Mouse (Mus musculus) skeletal muscle tissue, adult 2 months (tissue): ENCODE data around the gene Fzd5.

Experiments
- DNase-seq: peaks from one replicate; pipeline ENCODE4 v3.0.0-alpha.2; 2012; ENCODE audit warnings: low read depth, low spot score

Fzd5 gene

DNA sequence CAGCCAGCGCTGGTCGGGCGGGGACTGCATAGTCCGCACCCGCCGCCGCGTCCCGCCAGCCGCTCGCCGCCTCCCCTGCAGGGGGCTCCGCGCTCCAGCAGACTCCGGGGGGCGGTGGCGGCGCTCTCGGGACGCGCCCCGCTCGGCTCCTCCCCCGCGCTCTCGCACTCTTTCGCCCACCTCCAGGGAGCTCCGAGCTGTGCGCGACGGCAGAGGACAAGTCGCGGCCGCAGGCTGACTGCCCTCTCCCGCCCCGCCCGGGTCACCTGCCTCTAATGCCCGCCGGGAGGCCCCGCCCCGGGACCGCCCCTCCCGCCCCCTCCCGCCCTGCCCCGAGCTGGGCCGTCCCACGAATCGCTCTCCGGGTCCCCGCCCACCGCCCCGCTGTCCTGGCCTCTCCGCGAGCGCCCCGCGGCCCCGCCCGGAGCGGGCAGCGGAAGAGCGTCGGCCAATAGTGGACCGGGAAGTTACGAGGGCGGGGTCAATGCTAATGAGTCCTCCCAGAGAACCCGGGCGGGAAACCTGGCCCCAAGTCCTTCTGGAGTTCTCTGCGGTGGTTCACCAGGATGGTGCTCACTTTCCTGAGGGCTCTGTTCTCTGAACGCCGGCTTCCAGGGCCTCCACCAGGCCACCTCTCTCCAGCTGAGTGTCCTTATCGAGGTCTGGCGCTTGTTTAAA, at the start of gene Fzd5:
Gene Fzd5 (minus strand): TSS at position 250 of the 678 bp plus-strand sequence.
- peak; percentile 91 for DNase-seq

DNA sequence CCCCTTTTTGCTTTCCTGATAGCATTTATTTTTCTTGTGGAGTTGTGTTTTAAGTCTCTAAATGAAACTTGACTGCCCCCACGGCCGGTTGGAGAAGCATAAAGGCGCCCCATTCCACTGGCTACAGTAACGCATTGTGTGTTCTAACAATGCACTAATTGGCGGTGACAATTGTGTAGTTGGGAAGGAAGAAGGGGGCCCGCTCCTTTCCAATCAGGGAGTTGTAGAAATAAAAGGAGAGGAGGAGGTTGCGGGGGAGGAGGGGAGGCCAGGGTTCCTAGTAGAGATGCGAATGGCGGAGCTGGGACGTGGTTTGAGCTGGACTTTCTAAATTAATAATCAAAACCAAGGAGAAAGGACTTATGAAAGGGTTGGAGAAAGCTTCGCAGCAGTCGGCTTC, 42.3 kb upstream of the Fzd5 start:
- no peak for DNase-seq

DNA sequence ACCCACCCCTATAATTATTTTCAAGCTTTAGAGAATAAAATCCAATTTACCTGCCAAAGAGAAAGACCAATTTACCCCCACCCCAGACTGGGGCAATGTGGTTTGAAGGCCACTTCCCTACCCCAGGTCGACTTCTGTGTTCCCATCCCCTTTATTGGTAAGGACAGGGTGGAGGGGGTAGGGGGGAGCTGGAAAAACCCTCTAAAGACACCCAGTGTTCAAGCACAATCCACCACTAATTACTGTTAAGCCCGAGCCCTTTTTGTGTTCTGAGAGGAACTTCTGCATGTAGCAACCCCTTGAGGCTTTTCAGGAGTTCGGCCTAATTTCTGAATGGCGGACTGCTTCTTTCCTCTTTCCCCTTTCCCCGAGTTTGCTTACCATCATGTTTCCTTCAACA, 41.9 kb upstream of the Fzd5 start:
- no peak for DNase-seq

DNA sequence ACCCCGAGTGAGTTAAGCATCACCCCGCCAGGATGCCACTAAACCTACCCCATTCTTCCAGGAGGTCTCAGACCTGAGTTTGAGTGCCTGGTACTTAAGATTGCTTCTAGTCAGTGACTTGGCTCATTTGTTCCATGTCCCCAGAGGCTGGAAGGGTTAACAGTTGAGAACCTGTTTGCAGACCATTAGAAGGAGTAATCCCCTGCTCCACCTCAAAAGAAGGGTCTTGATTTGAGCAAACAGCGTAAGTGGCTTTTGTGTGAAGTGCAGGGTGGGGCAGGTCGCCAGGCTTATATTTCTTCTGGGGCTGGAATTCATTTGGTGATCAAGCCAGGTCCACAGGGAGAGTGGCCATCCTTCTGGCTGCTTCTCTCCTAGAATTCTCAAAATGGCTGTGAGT, 35.8 kb upstream of the Fzd5 start:
- DNase-seq, result no peak

DNA sequence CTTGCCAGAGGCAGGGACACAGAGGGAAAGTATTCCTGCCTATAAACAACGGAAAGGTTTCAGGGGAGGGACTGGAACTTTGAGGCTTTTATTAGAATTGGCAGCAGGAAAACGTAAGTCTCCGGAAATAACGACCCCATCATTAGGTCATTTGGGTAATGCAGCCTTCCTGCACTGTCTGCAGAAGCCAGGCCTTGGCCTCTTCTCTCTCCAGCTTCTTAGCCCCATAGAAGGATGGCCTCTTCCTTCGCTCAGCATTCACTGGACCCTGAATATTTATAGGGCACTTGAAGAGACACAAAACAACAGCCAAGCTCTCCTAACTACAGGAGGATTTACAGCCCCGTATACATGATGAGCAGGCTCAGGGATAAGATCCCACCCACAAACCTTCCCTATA, 32.6 kb upstream of the Fzd5 start:
- DNase-seq, result no peak

DNA sequence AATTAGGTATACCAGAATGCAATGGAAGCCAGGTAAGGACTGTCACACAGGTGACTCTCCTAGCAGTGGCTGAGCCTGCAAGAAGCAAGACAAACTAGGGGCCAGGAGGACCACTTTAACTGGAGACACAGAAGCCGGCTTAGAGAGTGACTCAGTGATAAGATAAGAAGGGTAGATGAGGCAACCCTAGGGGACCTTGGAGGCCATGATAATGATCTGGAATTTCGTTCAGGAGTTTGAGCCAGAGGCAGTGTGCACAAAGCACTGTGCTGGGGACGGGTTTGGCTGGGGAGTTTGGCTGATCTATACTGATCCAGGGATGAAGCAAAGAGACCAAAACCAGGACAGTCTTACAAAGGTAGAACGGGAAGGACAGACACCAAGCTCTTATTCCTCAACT, 24.1 kb upstream of the Fzd5 start:
- DNase-seq, result no peak

DNA sequence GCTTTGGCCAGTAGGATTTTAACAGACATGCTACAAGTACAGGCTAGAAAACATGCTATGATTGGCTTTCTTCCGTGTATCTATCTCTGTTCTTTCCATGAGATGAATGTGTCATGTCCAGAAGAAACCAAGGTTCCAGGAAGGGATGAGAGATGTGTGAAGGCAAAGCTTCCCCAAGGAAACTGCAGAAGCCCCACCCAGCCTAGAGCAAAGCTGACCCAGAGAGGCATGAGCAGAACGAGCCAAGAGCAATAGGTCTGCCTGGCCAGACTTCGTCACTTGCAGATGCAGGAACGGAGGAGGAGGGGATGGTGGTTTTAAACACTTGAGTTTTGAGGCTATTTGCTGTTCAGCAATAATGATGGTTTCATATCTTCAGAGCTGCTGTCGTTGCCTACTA, 20.2 kb upstream of the Fzd5 start:
- peak; percentile 10 for DNase-seq

DNA sequence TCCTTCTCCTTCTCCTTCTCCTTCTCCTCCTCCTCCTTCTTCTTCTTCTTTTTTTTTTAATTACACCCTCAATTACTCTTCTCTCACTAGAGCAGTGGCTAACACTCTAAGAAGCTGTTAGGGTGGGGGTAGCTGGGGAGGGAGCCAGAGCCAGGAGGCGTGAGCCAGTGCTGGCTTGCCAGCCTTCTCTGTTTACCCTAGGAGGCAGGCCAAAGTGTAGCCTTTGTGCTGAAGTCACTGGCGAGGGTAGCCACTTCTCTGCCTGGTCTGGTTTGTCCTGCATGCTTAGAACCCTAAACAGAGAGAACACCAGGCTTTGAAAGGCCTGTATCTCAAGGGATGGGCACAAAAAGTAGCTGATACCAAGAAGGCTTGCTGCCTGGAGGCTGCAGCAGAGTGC, 19.7 kb upstream of the Fzd5 start:
- no peak for DNase-seq

DNA sequence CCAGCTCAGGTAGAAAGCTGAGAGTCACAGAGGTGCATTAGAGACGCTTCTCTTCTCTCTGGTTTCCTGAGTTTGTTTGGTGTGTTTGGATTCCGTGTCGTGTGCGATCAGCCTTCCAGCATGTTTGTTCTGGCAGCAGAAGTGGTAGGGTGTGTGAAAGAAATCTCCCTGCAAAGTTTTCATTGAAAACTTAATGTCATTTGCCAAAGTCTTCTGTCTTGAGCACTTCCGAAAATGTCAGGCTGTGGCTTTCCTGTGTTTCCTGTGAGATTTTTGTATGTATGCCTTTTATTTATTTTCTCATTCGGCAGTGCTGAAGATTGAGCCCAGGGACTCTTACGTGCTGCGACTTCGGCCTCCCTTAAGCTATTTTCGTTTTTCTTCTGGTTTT, 19.1 kb upstream of the Fzd5 start:
- DNase-seq, result peak; percentile 10

DNA sequence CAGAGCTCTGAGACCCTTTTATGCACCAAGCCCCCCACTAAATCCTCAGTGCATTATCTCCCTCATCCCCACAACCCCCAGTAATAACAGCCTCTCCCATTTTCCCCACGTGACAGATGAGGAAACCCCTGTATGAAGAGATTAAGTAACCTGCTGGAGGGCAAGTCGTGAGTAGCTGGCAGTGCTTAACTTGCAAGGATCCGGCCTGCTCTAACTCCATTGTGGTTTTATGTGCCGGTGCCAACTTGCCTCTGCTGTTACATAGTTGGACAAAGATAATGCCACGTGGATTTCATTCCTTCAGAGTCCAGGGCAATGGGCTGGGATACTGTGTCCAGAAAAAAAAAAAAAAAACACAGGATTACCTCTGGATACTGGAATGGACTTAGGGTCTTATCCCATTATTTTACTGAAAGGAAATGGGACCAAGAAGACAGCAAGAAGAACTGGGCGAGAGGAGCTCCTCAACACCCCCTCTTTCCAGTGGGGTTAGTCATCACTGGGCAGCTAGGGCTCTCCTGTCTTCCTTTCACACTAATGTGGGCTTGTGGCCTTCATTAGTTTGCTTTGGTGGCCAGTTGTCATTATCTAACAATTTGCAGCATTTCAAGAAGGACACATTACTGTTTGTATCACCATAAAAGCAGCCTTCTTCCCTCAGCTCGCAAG, 18.6 kb upstream of the Fzd5 start:
- DNase-seq, result peak; percentile 10

DNA sequence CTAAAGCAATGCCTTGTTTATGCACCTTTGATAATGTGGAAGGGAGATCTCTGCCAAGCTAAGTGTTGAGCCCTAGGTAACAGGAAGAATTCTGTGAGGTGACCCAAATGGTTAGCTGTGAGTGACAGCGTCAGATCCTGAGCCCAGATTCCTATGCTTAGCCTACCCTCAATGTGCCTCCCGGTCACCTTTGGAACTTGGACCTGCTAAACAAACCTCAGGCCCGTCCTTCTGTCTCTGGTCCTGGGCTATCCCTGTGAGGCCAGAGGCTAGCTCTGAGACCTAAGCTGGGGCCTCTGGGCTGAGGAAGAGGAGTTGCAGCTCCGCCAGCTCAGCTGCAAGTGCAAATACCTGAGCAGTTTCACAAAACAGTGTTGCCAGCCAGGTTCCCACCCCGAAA, 17.1 kb upstream of the Fzd5 start:
- no peak for DNase-seq

DNA sequence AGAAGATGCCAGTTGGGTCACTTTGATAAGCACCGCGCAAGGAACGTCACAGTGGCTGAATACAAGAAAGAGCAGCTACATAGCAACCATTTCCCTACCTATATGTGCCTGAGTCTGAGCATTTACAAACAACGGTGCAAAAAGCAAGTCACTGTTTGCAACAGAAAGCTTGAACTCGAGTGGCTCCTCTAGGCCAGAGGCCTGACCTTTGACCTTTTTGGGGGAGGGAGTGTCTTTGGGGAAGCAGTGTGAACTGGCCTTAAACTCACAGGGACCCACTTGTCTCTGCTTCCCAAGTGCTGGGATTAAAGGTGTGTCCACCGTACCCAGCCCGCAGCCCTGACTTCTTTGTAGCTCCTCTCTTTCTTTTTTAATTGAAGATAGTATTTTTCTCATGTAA, 16.1 kb upstream of the Fzd5 start:
- no peak for DNase-seq

DNA sequence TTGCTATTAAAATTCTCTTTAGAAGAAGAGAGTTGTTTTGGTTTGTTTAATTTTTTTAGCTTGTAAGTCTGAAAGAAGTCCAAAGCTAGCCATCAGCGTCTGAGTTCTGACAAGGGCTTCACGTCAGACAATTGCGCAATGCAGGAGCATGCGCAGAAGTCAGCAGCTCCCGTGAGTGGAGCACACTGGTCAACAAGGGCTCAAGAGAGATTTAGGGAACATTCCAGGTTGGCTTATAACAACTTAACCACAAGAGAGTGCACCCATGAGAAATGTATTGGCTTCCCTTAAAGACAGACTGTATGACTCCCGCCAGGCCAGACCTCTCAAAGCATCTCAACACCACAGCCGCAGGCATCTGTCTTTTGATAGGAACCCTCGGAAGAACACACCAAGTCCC, 15.6 kb upstream of the Fzd5 start:
- peak; percentile 67 for DNase-seq

DNA sequence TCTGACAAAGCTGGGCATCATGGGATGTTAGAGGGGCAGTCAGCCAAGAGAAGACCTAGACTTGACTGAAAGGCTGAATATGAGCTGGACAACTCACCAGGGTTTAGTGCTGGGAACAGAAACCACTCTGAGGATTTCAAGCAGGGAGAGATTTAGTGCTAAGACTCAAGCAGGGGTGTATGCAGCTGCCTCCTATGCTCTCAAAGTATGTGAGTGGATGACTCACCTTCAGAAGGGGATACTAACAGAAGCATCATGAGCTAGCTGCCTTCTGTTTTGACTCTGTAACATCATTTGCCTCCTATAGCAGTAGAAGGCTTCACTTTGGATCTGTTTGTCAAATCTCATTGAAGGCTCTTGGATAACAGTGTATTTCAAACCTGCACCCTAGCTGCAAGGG, 7.1 kb upstream of the Fzd5 start:
- no peak for DNase-seq

DNA sequence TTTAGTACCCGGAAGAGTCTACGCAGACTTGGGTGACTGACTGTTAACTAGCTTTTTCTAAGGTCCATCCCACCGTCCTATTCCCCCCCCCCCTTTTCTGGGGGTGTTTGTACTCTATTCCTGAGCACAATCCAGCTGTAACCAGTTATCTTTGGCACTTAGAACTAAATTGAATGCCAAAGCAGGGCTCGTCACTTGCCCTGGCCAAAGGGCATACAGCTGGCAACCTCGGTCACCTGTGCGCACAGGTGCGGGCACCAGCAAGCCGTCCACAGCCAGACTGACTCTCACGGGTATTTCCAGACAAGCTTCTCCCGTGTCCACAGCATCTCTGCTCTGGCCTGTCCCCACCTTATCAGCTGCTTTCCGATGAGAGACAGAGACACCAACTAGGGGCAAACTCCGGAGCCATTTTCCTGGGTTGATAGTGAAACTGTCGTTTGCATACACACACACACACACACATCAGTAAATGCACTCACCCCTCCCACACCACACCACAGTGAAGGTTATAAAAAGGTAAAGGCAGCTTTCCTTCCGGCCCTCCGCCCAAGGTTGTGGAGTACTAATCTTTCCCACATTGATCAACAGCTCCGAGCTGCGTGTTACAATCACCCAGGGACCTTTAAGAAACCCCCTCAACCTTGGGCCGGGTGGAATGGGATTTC, 5.3 kb upstream of the Fzd5 start:
- no peak for DNase-seq

DNA sequence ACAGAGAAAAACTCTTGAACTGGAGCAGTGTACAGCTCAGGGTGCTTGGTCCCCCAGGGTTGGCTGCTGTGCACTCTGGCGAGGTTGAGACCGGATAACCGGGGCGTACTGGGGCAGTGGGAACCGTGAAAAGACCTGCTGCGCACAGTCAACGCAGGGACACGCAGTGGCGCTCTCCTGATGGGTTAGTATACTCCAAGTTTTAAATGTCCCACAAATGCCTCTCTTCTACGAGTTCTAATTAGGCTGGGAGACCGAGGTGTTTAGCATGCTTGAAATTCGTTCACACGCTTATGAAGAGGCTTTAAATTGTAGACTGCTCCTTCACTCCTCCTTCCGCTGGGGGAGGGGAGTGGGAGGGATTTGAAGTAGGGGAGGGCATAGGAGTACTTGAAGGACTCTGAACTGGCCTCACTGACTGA, 1.1 kb upstream of the Fzd5 start:
- no peak for DNase-seq

DNA sequence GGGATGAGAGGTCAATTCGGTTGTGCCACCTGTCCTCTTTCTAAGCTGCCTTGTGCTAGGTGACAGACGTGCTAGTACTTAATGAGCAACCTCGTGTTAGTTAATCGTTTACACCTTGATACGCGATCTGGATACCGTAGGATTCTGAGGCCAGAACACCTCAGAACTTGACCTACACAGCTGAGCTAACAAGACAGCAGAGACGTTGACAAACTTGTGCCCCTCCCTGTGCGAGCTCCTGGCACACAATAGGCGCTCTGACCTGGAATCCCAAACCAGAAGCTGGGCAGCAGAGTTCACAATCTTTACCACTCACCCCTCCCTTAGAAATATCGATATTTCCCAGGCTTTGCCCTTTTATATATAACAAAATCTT, 617 bp upstream of the Fzd5 start:
- no peak for DNase-seq

DNA sequence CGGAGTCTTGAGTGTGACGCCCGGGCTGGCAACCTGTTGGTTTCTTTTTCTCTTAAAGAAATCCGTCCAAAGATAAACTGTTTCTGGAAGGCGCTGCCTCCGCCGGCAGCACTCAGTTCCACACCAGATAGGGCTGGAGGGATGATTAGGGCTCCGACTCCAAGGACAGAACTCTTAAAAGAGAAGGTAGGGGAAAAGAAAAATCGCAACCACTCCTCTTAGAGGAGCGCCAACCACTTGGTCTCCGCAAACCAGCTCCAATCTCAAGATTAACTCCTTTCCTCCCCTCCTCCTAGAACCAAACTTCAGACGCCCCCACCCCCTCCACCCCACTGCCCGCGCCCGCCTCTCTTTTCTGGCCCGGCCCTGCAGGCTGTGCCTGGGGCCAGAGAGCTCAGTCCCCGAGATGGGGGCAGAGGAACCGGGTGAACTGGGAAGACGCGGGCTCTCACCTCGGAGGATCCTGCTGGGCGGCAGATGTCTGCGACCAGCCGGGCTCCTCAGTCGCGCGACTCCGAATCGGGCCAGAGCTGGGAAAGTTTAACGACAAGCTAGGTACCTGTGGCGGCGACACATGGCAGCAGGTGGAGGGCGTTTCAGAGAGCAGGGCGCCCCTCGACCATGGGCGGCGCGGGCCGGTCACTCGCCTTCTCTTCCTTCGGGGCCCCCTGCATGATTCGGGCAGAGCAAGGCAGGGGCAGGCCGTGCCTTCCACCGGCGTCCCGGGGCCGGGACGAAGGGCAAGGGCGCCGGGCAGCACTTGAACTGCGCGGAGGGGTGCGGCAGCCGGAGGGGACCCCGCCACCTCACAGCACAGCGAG, 660 bp downstream of the Fzd5 start:
- no peak for DNase-seq

DNA sequence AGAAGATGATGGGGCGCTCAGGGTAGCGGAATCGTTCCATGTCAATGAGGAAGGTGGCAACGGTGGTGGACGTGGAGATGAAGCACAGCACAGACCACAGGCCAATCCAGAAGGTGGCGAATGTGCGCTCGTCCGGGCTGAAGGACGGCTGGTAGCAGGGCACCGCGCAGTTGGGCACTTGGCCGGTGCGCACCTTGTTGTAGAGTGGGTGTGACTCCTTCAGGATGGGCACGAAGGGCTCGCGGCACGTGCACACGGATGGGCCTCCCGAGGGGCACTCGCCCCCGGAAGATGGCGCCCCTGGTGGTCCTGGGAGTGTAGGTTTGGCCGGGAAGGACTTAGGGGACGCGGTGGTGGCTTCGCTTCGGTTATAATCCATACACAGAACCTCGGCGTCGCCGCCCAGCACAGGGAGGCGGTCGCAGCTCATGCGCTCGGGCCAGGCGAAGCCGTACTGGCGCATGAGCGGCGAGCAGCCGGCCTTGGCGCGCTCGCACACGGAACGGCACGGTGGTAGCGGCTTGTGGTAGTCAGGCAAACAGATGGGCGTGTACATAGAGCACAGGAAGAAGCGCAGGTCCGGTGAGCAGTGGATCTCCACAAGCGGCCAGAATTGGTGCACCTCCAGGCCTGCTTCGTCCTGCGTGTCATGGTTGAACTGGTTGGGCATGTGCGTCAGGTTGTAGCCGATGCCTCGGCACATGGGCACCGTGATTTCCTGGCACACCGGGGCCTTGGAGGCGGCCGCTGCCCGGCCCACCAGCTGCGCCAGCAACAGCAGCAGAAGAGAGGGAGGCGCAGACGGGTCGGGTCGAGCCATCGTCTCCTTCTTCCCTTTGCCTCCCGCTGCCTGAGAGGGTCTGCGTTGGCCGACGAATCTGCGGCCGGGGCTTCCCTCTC, 1.5 kb downstream of the Fzd5 start:
- DNase-seq, result no peak

DNA sequence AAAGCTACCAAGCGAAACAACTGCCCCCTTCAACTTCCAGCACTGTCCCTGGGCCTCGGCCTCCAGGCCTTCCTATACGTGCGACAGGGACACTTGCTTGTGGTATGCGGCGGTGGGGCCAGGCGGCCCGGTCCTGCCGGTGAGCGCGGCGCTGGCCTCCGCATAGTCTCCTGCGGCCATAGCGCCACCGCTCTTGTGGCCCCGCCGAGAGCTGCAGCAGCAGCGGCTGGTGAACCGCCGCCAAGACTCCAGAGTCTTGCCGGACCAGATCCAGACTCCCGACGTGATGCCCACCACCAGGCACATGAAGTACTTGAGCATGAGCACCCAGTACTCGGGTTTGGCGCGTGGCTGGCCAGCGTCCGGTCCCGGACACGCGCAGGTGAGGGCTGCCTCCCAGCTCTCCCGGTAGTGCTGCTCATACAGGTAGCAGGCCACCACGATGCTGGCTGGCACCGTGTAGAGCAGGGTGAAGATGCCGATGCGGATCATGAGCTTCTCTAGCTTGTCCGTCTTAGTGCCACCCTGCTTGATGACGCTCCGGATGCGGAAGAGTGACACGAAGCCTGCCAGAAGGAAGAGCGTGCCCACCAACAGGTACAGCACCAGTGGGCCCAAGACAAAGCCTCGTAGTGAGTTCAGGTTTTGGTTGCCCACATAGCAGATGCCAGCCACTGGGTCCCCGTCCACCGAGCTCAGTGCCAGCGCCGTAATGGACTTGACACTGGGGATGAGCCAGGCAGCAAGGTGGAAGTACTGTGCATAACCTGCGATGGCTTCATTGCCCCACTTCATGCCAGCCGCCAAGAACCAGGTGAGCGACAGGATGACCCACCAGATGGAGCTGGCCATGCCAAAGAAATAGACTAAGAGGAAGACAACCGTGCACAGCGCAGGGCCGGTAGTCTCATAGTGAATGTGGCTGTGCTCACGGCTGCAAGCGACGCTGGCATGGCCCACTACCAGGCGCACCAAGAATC, 2.5 kb downstream of the Fzd5 start:
- DNase-seq, result no peak
